Mouse (Mus musculus): ENCODE measurements around the gene Serpina1f. TPM values are rescaled to one million over a fixed set of nuclear protein-coding genes. Genes with fewer than 3 reads are reported as not detected.
"Not testable (repeated sequence)": the region's sequence is repeated elsewhere in the genome, so short reads cannot be mapped to it uniquely, and the experiment has no call there.

Gene Serpina1f
- polyA plus RNA-seq, 1 experiment from 2014 or later: not detected

DNA sequence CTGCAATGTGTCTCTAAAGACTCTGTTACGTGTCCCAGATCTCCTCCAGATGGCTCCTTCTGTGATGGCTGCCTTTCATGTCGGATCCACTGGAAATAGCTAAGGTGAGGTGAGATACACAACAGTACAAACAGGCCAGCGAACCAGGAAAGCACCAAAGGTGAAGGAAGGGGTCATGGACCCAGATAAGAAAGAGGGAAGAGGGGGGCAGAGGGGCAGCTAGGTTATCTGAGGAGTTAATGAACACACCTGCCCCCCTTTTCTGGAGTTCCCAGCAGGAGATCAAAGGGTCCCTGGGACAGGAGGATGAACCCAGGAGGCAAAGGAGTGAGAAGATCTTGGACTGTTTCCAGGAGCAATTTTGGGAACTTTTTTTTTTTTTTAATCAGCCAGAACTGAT, 9.9 kb downstream of the Serpina1f start:
- H3K9me3 ChIP-seq (replicated peaks): no peaks in the 10 kb centered on the region
- WGBS: 89% methylated on average over 3 of the region's 3 CpGs
- H3K4me2 ChIP-seq: no peak overlapping the region
- no peaks in the 10 kb centered on the region for H3K4me1 ChIP-seq
- no peaks in the 10 kb centered on the region for H3K27me3 ChIP-seq (replicated peaks)
- no peaks in the 10 kb centered on the region for H3K36me3 ChIP-seq
- H3K27ac ChIP-seq (replicated peaks): no peak overlapping the region
- H3K9ac ChIP-seq (replicated peaks): no peak overlapping the region
- H3K4me3 ChIP-seq (replicated peaks): no peak overlapping the region
- no peak for ATAC-seq (ENCODE audit: low FRiP score)

- H3K9me3 ChIP-seq (replicated peaks): no peaks in the 10 kb centered on the region
- H3K27ac ChIP-seq (replicated peaks): no peak overlapping the region
- WGBS: 61% methylated on average over 4 of the region's 4 CpGs
- H3K4me2 ChIP-seq: no peak overlapping the region
- H3K4me1 ChIP-seq: no peaks in the 10 kb centered on the region
- H3K27me3 ChIP-seq (replicated peaks): no peaks in the 10 kb centered on the region
- H3K36me3 ChIP-seq: no peaks in the 10 kb centered on the region
- no peak overlapping the region for H3K4me3 ChIP-seq (replicated peaks)
- ATAC-seq (ENCODE audit: low FRiP score): no peak
- H3K9ac ChIP-seq (replicated peaks): no peak overlapping the region
Observed at GRCm38 (mm10) chr12:103683775-103684174, 11.6 kb downstream of the Serpina1f start.

DNA sequence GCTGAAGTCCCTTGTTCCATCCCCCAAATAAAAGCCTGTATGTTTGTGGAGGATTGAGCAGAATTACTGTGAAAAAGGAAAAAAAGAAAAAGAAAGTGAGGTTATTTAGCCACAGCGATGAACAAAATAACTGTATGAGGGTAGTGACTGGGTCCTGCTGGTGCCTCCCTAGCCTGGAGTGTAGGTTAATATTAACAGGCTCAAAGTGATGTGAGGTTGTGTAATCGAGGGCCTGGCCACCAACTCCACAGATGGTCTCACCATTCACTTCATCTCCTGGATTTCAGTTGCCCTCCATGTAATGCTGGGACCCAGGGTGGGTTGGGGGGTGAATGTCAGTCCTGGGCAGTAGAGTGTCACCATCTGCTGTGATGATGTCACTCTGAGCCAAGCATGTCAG, 13.6 kb downstream of the Serpina1f start:
- no peak overlapping the region for H3K9ac ChIP-seq (replicated peaks)
- ATAC-seq (ENCODE audit: low FRiP score): no peak
- H3K4me2 ChIP-seq: no peak overlapping the region
- H3K4me3 ChIP-seq (replicated peaks): no peak overlapping the region
- no peaks in the 10 kb centered on the region for H3K4me1 ChIP-seq
- H3K36me3 ChIP-seq: no peaks in the 10 kb centered on the region
- H3K9me3 ChIP-seq (replicated peaks): no peaks in the 10 kb centered on the region
- no peaks in the 10 kb centered on the region for H3K27me3 ChIP-seq (replicated peaks)
- 78% methylated on average over 2 of the region's 2 CpGs for WGBS
- no peak overlapping the region for H3K27ac ChIP-seq (replicated peaks)

DNA sequence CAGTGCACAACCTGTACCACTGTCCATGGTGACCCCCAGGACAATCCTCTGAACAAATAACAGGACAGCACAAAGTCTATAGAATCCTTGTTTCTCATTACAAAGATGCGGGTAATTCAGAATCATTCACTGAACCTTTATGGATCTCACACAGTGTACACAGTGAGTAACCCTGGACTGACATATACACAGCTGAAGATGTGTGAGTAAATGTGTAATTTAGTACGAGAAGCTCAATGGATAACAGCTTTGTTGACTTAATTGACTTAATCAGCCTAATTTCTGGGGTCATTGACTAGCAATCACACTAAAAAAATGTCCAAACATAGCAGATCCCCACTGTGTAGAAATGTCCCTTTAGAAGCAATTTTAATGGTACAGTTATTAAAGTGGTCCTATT, 14.2 kb downstream of the Serpina1f start:
- Histone ChIP-seq H3K9me3 (replicated peaks) (no peaks in the 10 kb centered on the region), H3K9ac (replicated peaks) (no peak overlapping the region), H3K4me2 (no peak overlapping the region), H3K36me3 (no peaks in the 10 kb centered on the region), H3K27ac (replicated peaks) (no peak overlapping the region), H3K4me3 (replicated peaks) (no peak overlapping the region), H3K27me3 (replicated peaks) (no peaks in the 10 kb centered on the region), H3K4me1 (no peaks in the 10 kb centered on the region)
- 75% methylated on average over 2 of the region's 2 CpGs for WGBS
- ATAC-seq (ENCODE audit: low FRiP score): no peak

- not testable (repeated sequence) for H3K36me3 ChIP-seq; H3K9me3 ChIP-seq (replicated peaks); H3K27me3 ChIP-seq (replicated peaks); H3K4me2 ChIP-seq; H3K27ac ChIP-seq (replicated peaks); ATAC-seq (ENCODE audit: low FRiP score); H3K9ac ChIP-seq (replicated peaks); H3K4me1 ChIP-seq; H3K4me3 ChIP-seq (replicated peaks)
- 97% methylated on average over 1 of the region's 1 CpGs for WGBS
Observed at GRCm38 (mm10) chr12:103679853-103680252, 15.5 kb downstream of the Serpina1f start.

- ATAC-seq (ENCODE audit: low FRiP score): no peak
- Histone ChIP-seq H3K9me3 (replicated peaks) (no peaks in the 10 kb centered on the region), H3K27me3 (replicated peaks) (no peaks in the 10 kb centered on the region), H3K36me3 (no peaks in the 10 kb centered on the region), H3K4me3 (replicated peaks) (no peak within 1 kb of the TSS), H3K4me2 (no peak within 1 kb of the TSS), H3K4me1 (no peaks in the 10 kb centered on the region), H3K9ac (replicated peaks) (no peak within 1 kb of the TSS), H3K27ac (replicated peaks) (no peak within 1 kb of the TSS)
- 97% methylated on average over 1 of the region's 1 CpGs for WGBS
Observed at GRCm38 (mm10) chr12:103676039-103676438, 19.3 kb downstream of the Serpina1f start, which contains the start of gene Serpina16. Gene Serpina16 (minus strand): TSS chr12:103676139.

DNA sequence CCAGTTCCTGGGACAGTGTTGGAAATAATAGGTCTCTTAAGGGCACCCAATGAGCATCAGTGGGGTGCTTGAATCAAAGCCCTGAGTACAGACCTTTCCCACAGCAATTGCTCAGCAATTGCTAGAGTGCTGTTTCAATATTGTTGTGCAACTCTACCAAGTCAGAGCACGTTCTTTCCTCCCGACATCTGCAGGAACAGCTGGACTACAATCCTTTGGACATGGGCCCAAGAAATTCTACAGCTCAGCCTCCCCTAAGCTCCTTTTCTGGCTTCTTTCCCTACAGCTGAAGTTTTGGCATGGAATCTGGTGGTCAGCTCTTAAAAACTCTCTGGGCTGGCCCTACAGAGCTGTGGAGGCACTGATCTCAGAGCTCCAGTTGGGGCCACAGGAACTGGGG, 22.1 kb downstream of the Serpina1f start:
- no peaks in the 10 kb centered on the region for H3K9me3 ChIP-seq (replicated peaks)
- no peak for ATAC-seq (ENCODE audit: low FRiP score)
- 86% methylated on average over 2 of the region's 2 CpGs for WGBS
- no peak overlapping the region for H3K4me3 ChIP-seq (replicated peaks)
- H3K4me2 ChIP-seq: no peak overlapping the region
- H3K36me3 ChIP-seq: no peaks in the 10 kb centered on the region
- H3K9ac ChIP-seq (replicated peaks): no peak overlapping the region
- H3K27ac ChIP-seq (replicated peaks): no peak overlapping the region
- no peaks in the 10 kb centered on the region for H3K27me3 ChIP-seq (replicated peaks)
- H3K4me1 ChIP-seq: no peaks in the 10 kb centered on the region

DNA sequence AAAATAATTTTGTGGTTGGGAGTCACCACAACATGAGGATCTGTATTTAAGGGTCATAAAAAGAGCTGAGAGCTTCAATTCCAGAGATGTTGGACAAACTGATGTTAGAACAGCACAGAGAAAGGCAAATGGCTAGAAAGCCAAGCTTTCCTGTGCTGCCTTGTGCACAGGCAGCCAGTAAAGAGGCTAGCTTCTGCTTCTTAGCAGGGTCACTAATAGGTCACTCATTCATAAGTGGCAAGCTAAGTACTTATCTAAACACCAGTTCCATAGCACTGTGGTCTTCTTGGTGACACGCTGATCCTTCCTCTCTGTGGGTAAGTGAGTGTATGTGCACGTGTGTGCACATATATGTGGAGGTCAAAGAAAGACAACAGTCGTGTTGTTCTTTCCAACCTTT, 23.8 kb downstream of the Serpina1f start:
- no peak overlapping the region for H3K4me2 ChIP-seq
- H3K27me3 ChIP-seq (replicated peaks): no peaks in the 10 kb centered on the region
- no peak overlapping the region for H3K9ac ChIP-seq (replicated peaks)
- H3K4me3 ChIP-seq (replicated peaks): no peak overlapping the region
- H3K36me3 ChIP-seq: no peaks in the 10 kb centered on the region
- H3K4me1 ChIP-seq: no peaks in the 10 kb centered on the region
- ATAC-seq (ENCODE audit: low FRiP score): no peak
- H3K9me3 ChIP-seq (replicated peaks): no peaks in the 10 kb centered on the region
- no peak overlapping the region for H3K27ac ChIP-seq (replicated peaks)
- 82% methylated on average over 3 of the region's 3 CpGs for WGBS

DNA sequence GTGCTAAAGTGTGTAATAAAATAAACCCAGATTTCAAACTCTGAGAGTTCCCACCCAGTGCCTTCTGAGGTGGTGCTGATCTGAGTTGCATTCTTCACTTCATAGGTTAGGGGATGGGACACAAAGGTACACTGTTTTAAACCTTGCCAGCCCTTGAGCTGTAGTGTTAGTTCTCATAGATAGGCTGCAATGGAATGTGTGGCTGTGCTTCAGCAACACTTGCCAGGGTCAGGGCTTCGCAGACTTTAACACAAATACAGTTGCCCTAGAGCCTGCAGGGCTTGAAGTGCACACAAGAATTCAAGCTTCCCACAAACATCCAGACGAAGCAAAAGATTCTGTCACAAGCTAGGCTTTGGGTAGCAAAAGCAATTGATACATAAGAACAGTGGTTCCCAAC, 24.4 kb downstream of the Serpina1f start:
- 81% methylated on average over 2 of the region's 2 CpGs for WGBS
- H3K36me3 ChIP-seq: no peaks in the 10 kb centered on the region
- H3K9ac ChIP-seq (replicated peaks): no peak overlapping the region
- no peaks in the 10 kb centered on the region for H3K4me1 ChIP-seq
- H3K4me3 ChIP-seq (replicated peaks): no peak overlapping the region
- no peaks in the 10 kb centered on the region for H3K9me3 ChIP-seq (replicated peaks)
- no peak overlapping the region for H3K4me2 ChIP-seq
- no peak for ATAC-seq (ENCODE audit: low FRiP score)
- H3K27me3 ChIP-seq (replicated peaks): no peaks in the 10 kb centered on the region
- no peak overlapping the region for H3K27ac ChIP-seq (replicated peaks)

GRCm38 (mm10) chr12:103670344-103670743, 25.0 kb downstream of the Serpina1f start:
- no peaks in the 10 kb centered on the region for H3K4me1 ChIP-seq
- no peak overlapping the region for H3K4me3 ChIP-seq (replicated peaks)
- no peaks in the 10 kb centered on the region for H3K36me3 ChIP-seq
- no peaks in the 10 kb centered on the region for H3K9me3 ChIP-seq (replicated peaks)
- 88% methylated on average over 5 of the region's 5 CpGs for WGBS
- no peaks in the 10 kb centered on the region for H3K27me3 ChIP-seq (replicated peaks)
- H3K4me2 ChIP-seq: no peak overlapping the region
- H3K9ac ChIP-seq (replicated peaks): no peak overlapping the region
- no peak for ATAC-seq (ENCODE audit: low FRiP score)
- H3K27ac ChIP-seq (replicated peaks): no peak overlapping the region

DNA sequence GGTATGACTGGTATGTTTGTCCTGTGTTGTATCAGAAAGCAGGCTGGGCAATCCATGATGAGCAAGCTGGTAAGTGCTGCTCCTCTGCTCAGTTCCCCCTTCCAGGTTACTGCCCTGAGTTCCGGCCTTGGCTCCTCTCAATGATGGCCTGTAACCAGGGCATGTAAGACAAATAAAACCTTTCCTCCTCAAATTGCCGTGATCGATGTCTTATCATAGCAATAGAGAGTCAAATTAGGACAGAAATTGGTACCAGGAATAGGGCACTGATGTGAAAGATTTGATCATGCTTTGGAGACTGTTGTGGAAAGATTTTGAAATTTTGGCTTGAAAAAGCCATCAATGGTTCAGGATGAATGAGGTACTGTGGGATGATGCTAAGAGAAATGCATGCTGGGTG, 30.0 kb downstream of the Serpina1f start:
- Histone ChIP-seq H3K27ac (replicated peaks) (no peak overlapping the region), H3K36me3 (no peaks in the 10 kb centered on the region), H3K4me2 (no peak overlapping the region), H3K4me3 (replicated peaks) (no peak overlapping the region), H3K9ac (replicated peaks) (no peak overlapping the region), H3K27me3 (replicated peaks) (no peaks in the 10 kb centered on the region), H3K4me1 (no peaks in the 10 kb centered on the region), H3K9me3 (replicated peaks) (no peaks in the 10 kb centered on the region)
- WGBS: 93% methylated on average over 3 of the region's 3 CpGs
- ATAC-seq (ENCODE audit: low FRiP score): no peak

DNA sequence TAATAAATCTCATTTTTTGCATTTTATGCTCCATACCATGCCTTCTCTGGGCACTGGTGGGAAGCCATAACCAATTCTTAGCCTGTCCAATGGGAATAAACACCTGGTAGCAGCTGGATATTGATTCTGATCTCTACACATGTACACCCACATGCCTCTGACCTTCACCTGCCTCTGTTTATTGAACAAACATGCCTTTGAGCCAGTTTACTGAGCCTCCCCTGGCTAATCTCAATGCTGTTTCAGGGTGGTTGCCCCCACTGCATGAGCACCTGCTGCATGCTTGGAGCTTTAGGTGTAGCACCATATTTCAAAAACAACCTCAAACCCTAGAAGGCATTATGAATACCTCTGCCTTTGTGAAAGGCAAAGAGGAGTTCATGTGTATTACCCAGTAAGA, 33.3 kb downstream of the Serpina1f start:
- ATAC-seq (ENCODE audit: low FRiP score); H3K36me3 ChIP-seq; H3K4me3 ChIP-seq (replicated peaks); H3K27ac ChIP-seq (replicated peaks); H3K4me1 ChIP-seq; H3K4me2 ChIP-seq; H3K27me3 ChIP-seq (replicated peaks); H3K9ac ChIP-seq (replicated peaks); H3K9me3 ChIP-seq (replicated peaks): not testable (repeated sequence)

GRCm38 (mm10) chr12:103660076-103660475, 35.3 kb downstream of the Serpina1f start:
- H3K9ac ChIP-seq (replicated peaks): no peak overlapping the region
- H3K36me3 ChIP-seq: no peaks in the 10 kb centered on the region
- no peak overlapping the region for H3K4me2 ChIP-seq
- H3K27me3 ChIP-seq (replicated peaks): no peaks in the 10 kb centered on the region
- no peaks in the 10 kb centered on the region for H3K4me1 ChIP-seq
- no peak overlapping the region for H3K4me3 ChIP-seq (replicated peaks)
- no peak for ATAC-seq (ENCODE audit: low FRiP score)
- H3K27ac ChIP-seq (replicated peaks): no peak overlapping the region
- 88% methylated on average over 5 of the region's 5 CpGs for WGBS
- no peaks in the 10 kb centered on the region for H3K9me3 ChIP-seq (replicated peaks)

Data from neural tube, embryonic 15.5 days (tissue).